Mouse (Mus musculus): ENCODE results near the gene Macf1.

DNA sequence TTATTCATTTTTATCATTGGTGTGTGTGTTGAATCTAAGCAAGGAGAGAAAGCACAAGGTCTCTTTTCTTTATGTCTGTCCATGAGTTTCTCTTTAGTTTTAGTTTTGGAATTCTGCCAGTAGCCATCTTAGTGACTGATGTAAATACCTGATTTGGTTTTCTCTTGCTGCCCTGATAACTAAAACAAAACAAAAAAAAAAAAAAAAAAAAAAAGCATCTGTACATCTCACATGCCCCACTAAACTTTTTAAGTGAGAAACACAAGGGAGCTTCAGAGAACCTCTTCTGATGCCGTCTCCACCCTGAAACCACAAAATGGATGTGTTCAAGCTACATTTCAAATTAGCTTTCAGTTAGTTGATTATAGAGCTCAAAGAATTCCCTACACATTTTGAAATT lies 268.6 kb downstream of the Macf1 start:
- no peak for TF ChIP-seq POLR2A (IDR thresholded peaks at IDR 0.05; ENCODE audit: insufficient read length, low read depth)
- TF ChIP-seq MAX (IDR thresholded peaks at IDR 0.05; ENCODE audit: low read depth): no peak
- no peak for TF ChIP-seq CEBPB (IDR thresholded peaks at IDR 0.05; ENCODE audit: insufficient read depth, poor library complexity, severe bottlenecking)
- TF ChIP-seq TCF12 (IDR thresholded peaks at IDR 0.05; ENCODE audit: insufficient read depth, poor library complexity, severe bottlenecking): no peak
- no peak for TF ChIP-seq E2F4 (IDR thresholded peaks at IDR 0.05; ENCODE audit: insufficient read depth)
- no peak for TF ChIP-seq MYOG (IDR thresholded peaks at IDR 0.05; ENCODE audit: control insufficient read depth in 1 of 3, insufficient read depth in 1 of 3, insufficient read length in 2 of 3, low read depth in 2 of 3)
- TF ChIP-seq TCF3 (IDR thresholded peaks at IDR 0.05; ENCODE audit: insufficient read length, low read depth): no peak
- TF ChIP-seq USF1 (IDR thresholded peaks at IDR 0.05; ENCODE audit: low read depth): no peak
